Mouse (Mus musculus): ENCODE measurements around the gene Acta1.

Acta1 gene

DNA sequence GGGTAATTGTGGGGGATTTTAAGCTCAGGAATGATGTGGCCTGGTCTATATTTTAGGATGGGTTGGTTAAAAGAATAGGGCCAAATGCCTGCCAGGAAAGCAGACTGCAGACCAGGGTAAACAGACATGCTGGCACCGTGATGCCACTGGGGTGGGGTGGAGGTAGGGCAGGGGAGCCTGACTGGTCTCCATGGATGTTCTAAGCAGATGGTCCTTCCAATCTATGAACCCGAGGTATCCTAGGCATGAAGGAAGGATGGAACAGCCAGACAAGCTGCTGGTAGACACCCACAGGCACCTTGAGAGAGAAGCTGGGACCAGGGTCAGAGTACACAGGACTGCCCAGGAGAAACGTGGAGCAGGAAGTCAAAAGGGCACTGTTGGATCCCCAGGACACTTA lies 47.0 kb downstream of the Acta1 start:
- in situ Hi-C loops (cut with MboI, MseI), result no loop called here

DNA sequence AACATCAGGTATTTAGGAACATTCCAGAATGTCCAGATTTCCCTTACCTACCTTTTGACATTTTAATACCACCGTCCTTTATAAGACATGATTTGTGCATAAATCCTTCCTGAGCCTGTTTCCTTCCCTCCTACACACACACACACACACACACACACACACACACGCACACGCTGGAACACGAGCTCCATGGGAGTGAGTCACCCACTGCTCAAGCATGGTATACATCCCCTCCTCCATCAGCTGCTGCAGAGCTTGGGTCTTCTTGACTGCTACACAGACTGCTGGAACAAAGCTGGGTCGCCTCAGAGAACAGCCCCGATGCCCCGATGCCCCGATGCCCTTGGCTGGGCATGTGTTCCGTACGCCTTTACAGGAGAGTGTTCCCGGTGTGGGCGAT lies 48.0 kb downstream of the Acta1 start:
- in situ Hi-C loops (cut with MboI, MseI), result no loop called here

DNA sequence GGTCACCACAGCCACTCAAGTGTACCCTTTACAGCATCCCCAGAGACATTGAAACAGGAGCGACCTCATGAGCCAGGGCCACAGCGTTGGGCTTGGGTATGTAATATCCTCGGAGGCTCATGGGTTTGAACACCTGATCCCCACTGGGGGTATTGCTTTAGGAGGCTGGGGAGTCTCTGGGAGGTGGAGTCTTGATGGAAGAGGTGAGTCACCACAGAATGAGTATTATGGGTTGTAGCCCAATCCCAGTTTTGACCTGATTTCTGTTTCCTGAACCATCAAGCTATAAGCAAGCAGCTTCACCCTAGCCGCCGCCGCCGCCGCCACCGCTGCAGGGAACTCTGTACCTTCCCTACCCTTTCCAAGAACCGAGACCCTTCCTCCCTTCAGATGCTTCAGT lies 48.6 kb downstream of the Acta1 start:
- in situ Hi-C loops (cut with MboI, MseI), result no loop called here

GRCm38 (mm10) chr8:123845114-123845513 lies 49.4 kb downstream of the Acta1 start:
- in situ Hi-C loops (cut with MboI, MseI), result no loop called here

GRCm38 (mm10) chr8:123844341-123844740 lies 50.2 kb downstream of the Acta1 start:
- in situ Hi-C loops (cut with MboI, MseI), result no loop called here

- in situ Hi-C loops (cut with MboI, MseI), result no loop called here
Observed at GRCm38 (mm10) chr8:123842086-123842485, 52.5 kb downstream of the Acta1 start.

Data from T-helper 17 cell (primary cell).